In genomic region chr7:79742277-79742658, GRCm38 (mm10) we compare ENCODE assay signal across 8 mouse cellular contexts. TPM values are rescaled to one million over a fixed set of nuclear protein-coding genes. Genes with fewer than 3 reads are reported as not detected.
A peak's percentile ranks its signal among the peaks of the same experiment; 100 is the strongest.
DNase-seq lines count a peak whose midpoint lies in the region; ATAC-seq lines count a peak whose summit lies in the region.

No protein-coding gene starts in this region.

- no peaks in the 10 kb centered on the region for H3K36me3 ChIP-seq in neural tube, embryonic 11.5 days (ENCODE audit: control insufficient read depth, insufficient read depth, low read length)
- peaks cover 4% of the 10 kb centered on the region; the same call in 1 of the 2 replicates for H3K36me3 ChIP-seq in forebrain, embryonic 12.5 days (replicated peaks)
- H3K36me3 ChIP-seq in liver, embryonic 12.5 days, result no peaks in the 10 kb centered on the region
- H3K36me3 ChIP-seq in stomach, embryonic 15.5 days, result no peaks in the 10 kb centered on the region

- DNase-seq in neural tube, embryonic 11.5 days (ENCODE audit: low spot score), result no peak
- no peak for DNase-seq in neural tube, embryonic 10.5 days (ENCODE audit: extremely low spot score, low spot score)
- DNase-seq in retina, postnatal 1 day, result no peak
- DNase-seq in cerebellum, adult 18-20 months, result no peak
- DNase-seq in frontal cortex, postnatal 10 days (ENCODE audit: low spot score in 2 of 2), result no peak

- 27% methylated on average over 11 of the region's 11 CpGs for WGBS in neural tube, embryonic 11.5 days
- 24% methylated on average over 11 of the region's 11 CpGs for WGBS in forebrain, embryonic 12.5 days
- WGBS in liver, embryonic 12.5 days (ENCODE audit: insufficient replicate concordance), result 15% methylated on average over 11 of the region's 11 CpGs
- WGBS in stomach, embryonic 15.5 days, result 9% methylated on average over 11 of the region's 11 CpGs

- no peak overlapping the region for H3K27ac ChIP-seq in neural tube, embryonic 11.5 days (ENCODE audit: low read depth, low read length)
- H3K27ac ChIP-seq in forebrain, embryonic 12.5 days, result no peak overlapping the region
- no peak overlapping the region for H3K27ac ChIP-seq in liver, embryonic 12.5 days
- H3K27ac ChIP-seq in stomach, embryonic 15.5 days, result no peak overlapping the region

- H3K9me3 ChIP-seq in neural tube, embryonic 11.5 days (ENCODE audit: control insufficient read depth, low read length), result no peaks in the 10 kb centered on the region
- no peaks in the 10 kb centered on the region for H3K9me3 ChIP-seq in forebrain, embryonic 12.5 days
- no peaks in the 10 kb centered on the region for H3K9me3 ChIP-seq in liver, embryonic 12.5 days (replicated peaks)
- H3K9me3 ChIP-seq in stomach, embryonic 15.5 days, result no peaks in the 10 kb centered on the region

- H3K4me2 ChIP-seq in neural tube, embryonic 11.5 days (ENCODE audit: low read depth), result peak overlapping the region; percentile 93
- peak overlapping the region; percentile 95 for H3K4me2 ChIP-seq in forebrain, embryonic 12.5 days
- H3K4me2 ChIP-seq in liver, embryonic 12.5 days, result peak overlapping the region; percentile 94
- peak overlapping the region; percentile 95 for H3K4me2 ChIP-seq in stomach, embryonic 15.5 days

- H3K9ac ChIP-seq in neural tube, embryonic 11.5 days (ENCODE audit: low read length), result peak overlapping the region; percentile 48; the same call in 1 of the 2 replicates
- peak overlapping the region; percentile 68 for H3K9ac ChIP-seq in forebrain, embryonic 12.5 days
- H3K9ac ChIP-seq in liver, embryonic 12.5 days, result peak overlapping the region; percentile 60
- H3K9ac ChIP-seq in stomach, embryonic 15.5 days, result peak overlapping the region; percentile 58; the same call in 1 of the 2 replicates

- H3K4me1 ChIP-seq in neural tube, embryonic 11.5 days (ENCODE audit: control insufficient read depth, insufficient read depth, low read length), result no peaks in the 10 kb centered on the region
- peaks cover 11% of the 10 kb centered on the region for H3K4me1 ChIP-seq in forebrain, embryonic 12.5 days
- H3K4me1 ChIP-seq in liver, embryonic 12.5 days, result peaks cover 17% of the 10 kb centered on the region
- peaks cover 4% of the 10 kb centered on the region; the same call in 1 of the 2 replicates for H3K4me1 ChIP-seq in stomach, embryonic 15.5 days

- peak overlapping the region; percentile 72 for H3K4me3 ChIP-seq in neural tube, embryonic 11.5 days (ENCODE audit: low read depth, low read length)
- peak overlapping the region; percentile 74 for H3K4me3 ChIP-seq in forebrain, embryonic 12.5 days (replicated peaks)
- peak overlapping the region; percentile 66 for H3K4me3 ChIP-seq in liver, embryonic 12.5 days
- peak overlapping the region; percentile 83 for H3K4me3 ChIP-seq in stomach, embryonic 15.5 days (replicated peaks)

- H3K27me3 ChIP-seq in neural tube, embryonic 11.5 days (ENCODE audit: control insufficient read depth, insufficient read depth, low read length), result no peaks in the 10 kb centered on the region
- no peaks in the 10 kb centered on the region for H3K27me3 ChIP-seq in forebrain, embryonic 12.5 days
- no peaks in the 10 kb centered on the region for H3K27me3 ChIP-seq in liver, embryonic 12.5 days (replicated peaks)
- H3K27me3 ChIP-seq in stomach, embryonic 15.5 days (replicated peaks), result no peaks in the 10 kb centered on the region

- no peak for ATAC-seq in neural tube, embryonic 11.5 days (ENCODE audit: insufficient read depth, low FRiP score, low TSS enrichment)
- ATAC-seq in forebrain, embryonic 12.5 days (ENCODE audit: low FRiP score), result no peak
- ATAC-seq in liver, embryonic 12.5 days, result no peak
- ATAC-seq in stomach, embryonic 15.5 days (ENCODE audit: insufficient read depth, low FRiP score, low read depth), result no peak

RNA-seq across cellular contexts. Expression of gene Pex11a, which starts 0.7 kb away (rescaled TPM):
- 8.2 and 9.9 TPM in 2 replicates for polyA plus RNA-seq in neural tube, embryonic 11.5 days (2014; fragmentation: Nextera tagmentation; extraction: Ambion mirVana)
- 9.4 and 9.5 TPM in 2 replicates for polyA plus RNA-seq in forebrain, embryonic 12.5 days (2016; fragmentation: Nextera tagmentation; extraction: Ambion mirVana)
- 1.3 TPM in 2 replicates for polyA plus RNA-seq in liver, embryonic 12.5 days (2016; fragmentation: Nextera tagmentation; extraction: Ambion mirVana)
- 9.3 and 11.8 TPM in 2 replicates for polyA plus RNA-seq in stomach, embryonic 15.5 days (2015; fragmentation: Nextera tagmentation; extraction: Ambion mirVana)

RNA-seq across cellular contexts. Expression of gene Wdr93, which starts 0.7 kb away (rescaled TPM):
- polyA plus RNA-seq in neural tube, embryonic 11.5 days (2014; fragmentation: Nextera tagmentation; extraction: Ambion mirVana), result 0.09 and 0.45 TPM in 2 replicates
- 0.14 and 0.24 TPM in 2 replicates for polyA plus RNA-seq in forebrain, embryonic 12.5 days (2016; fragmentation: Nextera tagmentation; extraction: Ambion mirVana)
- 0.07 and 0.11 TPM in 2 replicates for polyA plus RNA-seq in liver, embryonic 12.5 days (2016; fragmentation: Nextera tagmentation; extraction: Ambion mirVana)
- 0.26 and 0.35 TPM in 2 replicates for polyA plus RNA-seq in stomach, embryonic 15.5 days (2015; fragmentation: Nextera tagmentation; extraction: Ambion mirVana)

RNA-seq across cellular contexts. Expression of gene Plin1, which starts 9.6 kb away (rescaled TPM):
- 0.15 TPM in 1 of 2 replicates, not detected in the other for polyA plus RNA-seq in neural tube, embryonic 11.5 days (2014; fragmentation: Nextera tagmentation; extraction: Ambion mirVana)
- polyA plus RNA-seq in forebrain, embryonic 12.5 days (2016; fragmentation: Nextera tagmentation; extraction: Ambion mirVana), result 0.13 TPM in 1 of 2 replicates, not detected in the other
- not detected in 2 replicates for polyA plus RNA-seq in liver, embryonic 12.5 days (2016; fragmentation: Nextera tagmentation; extraction: Ambion mirVana)
- not detected in 2 replicates for polyA plus RNA-seq in stomach, embryonic 15.5 days (2015; fragmentation: Nextera tagmentation; extraction: Ambion mirVana)

RNA-seq across cellular contexts. Expression of gene Kif7, which starts 26.7 kb away (rescaled TPM):
- polyA plus RNA-seq in neural tube, embryonic 11.5 days (2014; fragmentation: Nextera tagmentation; extraction: Ambion mirVana), result 5.0 and 5.2 TPM in 2 replicates
- polyA plus RNA-seq in forebrain, embryonic 12.5 days (2016; fragmentation: Nextera tagmentation; extraction: Ambion mirVana), result 7.0 and 7.7 TPM in 2 replicates
- polyA plus RNA-seq in liver, embryonic 12.5 days (2016; fragmentation: Nextera tagmentation; extraction: Ambion mirVana), result 1.4 and 1.7 TPM in 2 replicates
- 3.5 and 4.0 TPM in 2 replicates for polyA plus RNA-seq in stomach, embryonic 15.5 days (2015; fragmentation: Nextera tagmentation; extraction: Ambion mirVana)

RNA-seq across cellular contexts. Expression of gene Mesp1, which starts 51.3 kb away (rescaled TPM):
- not detected in 2 replicates for polyA plus RNA-seq in neural tube, embryonic 11.5 days (2014; fragmentation: Nextera tagmentation; extraction: Ambion mirVana)
- polyA plus RNA-seq in forebrain, embryonic 12.5 days (2016; fragmentation: Nextera tagmentation; extraction: Ambion mirVana), result not detected in 2 replicates
- polyA plus RNA-seq in liver, embryonic 12.5 days (2016; fragmentation: Nextera tagmentation; extraction: Ambion mirVana), result 0.10 TPM in 1 of 2 replicates, not detected in the other
- polyA plus RNA-seq in stomach, embryonic 15.5 days (2015; fragmentation: Nextera tagmentation; extraction: Ambion mirVana), result 0.13 and 0.21 TPM in 2 replicates
